Mouse (Mus musculus) limb, embryonic 11.5 days (tissue): Measurements from ENCODE around the gene S100a2. TPM values are rescaled to one million over a fixed set of nuclear protein-coding genes. Genes with fewer than 3 reads are reported as not detected.

Experiments used
- ATAC-seq: fragments of 200-750 bp; cut with Nextera tagmentation; 2 replicates; pipeline ENCODE4 v1.8.0; 2017; ENCODE audit warnings: low read depth; ENCODE audit not compliant: insufficient number of reproducible peaks, low FRiP score, low TSS enrichment
- DNase-seq: peaks from one replicate; pipeline ENCODE4 v3.0.0-alpha.2; 2015; ENCODE audit warnings: low spot score
- H3K27ac ChIP-seq: fragments of 300-500 bp; sonication (generic); replicated peaks from 2 replicates; pipeline ENCODE4 v1.5.1; 2014; ENCODE audit warnings: low read depth, mild to moderate bottlenecking, low read length
- H3K27me3 ChIP-seq: fragments of 300-500 bp; sonication (generic); 2 replicates; pipeline ENCODE4 v1.6.1; 2014; ENCODE audit warnings: mild to moderate bottlenecking, low read length, mixed read lengths; ENCODE audit not compliant: control insufficient read depth, insufficient read depth
- H3K36me3 ChIP-seq: fragments of 300-500 bp; sonication (generic); 2 replicates; pipeline ENCODE4 v1.6.1; 2014; ENCODE audit warnings: mild to moderate bottlenecking, low read length, moderate library complexity, mixed read lengths; ENCODE audit not compliant: control insufficient read depth, insufficient read depth
- H3K4me1 ChIP-seq: fragments of 300-500 bp; sonication (generic); 2 replicates; pipeline ENCODE4 v1.6.1; 2014; ENCODE audit warnings: low read length, mixed read lengths; ENCODE audit not compliant: control insufficient read depth, insufficient read depth
- H3K4me2 ChIP-seq: fragments of 300-500 bp; sonication (generic); 2 replicates; pipeline ENCODE4 v1.6.1; 2014; ENCODE audit warnings: low read depth, mild to moderate bottlenecking, moderate library complexity; ENCODE audit not compliant: severe bottlenecking
- H3K4me3 ChIP-seq: fragments of 300-500 bp; sonication (generic); 2 replicates; pipeline ENCODE4 v1.5.1; 2014; ENCODE audit warnings: low read depth, low read length
- H3K9ac ChIP-seq: fragments of 300-500 bp; sonication (generic); 2 replicates; pipeline ENCODE4 v1.6.1; 2014; ENCODE audit warnings: mild to moderate bottlenecking, low read length
- H3K9me3 ChIP-seq: fragments of 300-500 bp; sonication (generic); 2 replicates; pipeline ENCODE4 v1.6.1; 2016; ENCODE audit warnings: low read length; ENCODE audit not compliant: control insufficient read depth
- WGBS: fragments of 180-500 bp; shearing (Covaris S2); extraction: QIAGEN DNeasy Blood & Tissue Kit; methylation state at CpG from one replicate; pipeline ENCODE4 v1.1.7; 2014; 5-methylcytosine and 5-hydroxymethylcytosine counted together
- polyA plus RNA-seq: library from polyadenylated mRNA; unstranded; fragments of >200 nt; fragmentation: Nextera tagmentation; extraction: Ambion mirVana; gene quantifications from 2 replicates; pipeline ENCODE4 v1.2.1, GENCODE M21; 2014

Gene S100a2
- polyA plus RNA-seq, 1 experiment from 2014 or later = not detected

- H3K4me1 ChIP-seq = no peaks in the 10 kb centered on the region
- WGBS = 85% methylated on average over 7 of the region's 7 CpGs
- H3K4me3 ChIP-seq = no peak overlapping the region
- no peak overlapping the region for H3K9ac ChIP-seq
- no peak for ATAC-seq
- H3K4me2 ChIP-seq = no peak overlapping the region
- H3K9me3 ChIP-seq = no peaks in the 10 kb centered on the region
- H3K27me3 ChIP-seq = no peaks in the 10 kb centered on the region
- no peak for DNase-seq
- H3K36me3 ChIP-seq = no peaks in the 10 kb centered on the region
- H3K27ac ChIP-seq = no peak overlapping the region
These were observed 50.9 kb downstream of the S100a2 start for GRCm38 (mm10) chr3:90640981-90641380.

Other genes starting within 250 kb of the S100a2 start
- 24.0 and 28.7 TPM in 2 replicates for gene Slc27a3, start 200.3 kb upstream of the S100a2 start, polyA plus RNA-seq
- gene Ints3, start 156.6 kb upstream of the S100a2 start, polyA plus RNA-seq = 47.2 and 56.7 TPM in 2 replicates
- gene Npr1, start 124.4 kb upstream of the S100a2 start, polyA plus RNA-seq = 2.0 and 2.3 TPM in 2 replicates
- gene Ilf2, start 114.1 kb upstream of the S100a2 start, polyA plus RNA-seq = 377 and 385 TPM in 2 replicates
- gene Snapin, start 99.2 kb upstream of the S100a2 start, polyA plus RNA-seq = 60.5 and 63.6 TPM in 2 replicates
- 125 and 129 TPM in 2 replicates for gene Chtop, start 80.7 kb upstream of the S100a2 start, polyA plus RNA-seq
- gene S100a1, start 75.9 kb upstream of the S100a2 start, polyA plus RNA-seq = 4.6 and 7.3 TPM in 2 replicates
- gene S100a13, start 75.8 kb upstream of the S100a2 start, polyA plus RNA-seq = 11.8 and 12.6 TPM in 2 replicates
- gene S100a14, start 63.4 kb upstream of the S100a2 start, polyA plus RNA-seq = not detected in 2 replicates
- 36.6 and 42.1 TPM in 2 replicates for gene S100a16, start 53.0 kb upstream of the S100a2 start, polyA plus RNA-seq
- gene S100a3, start 29.7 kb upstream of the S100a2 start, polyA plus RNA-seq = 0.43 TPM in 1 of 2 replicates, not detected in the other
- gene Gm42674, start 11.7 kb downstream of the S100a2 start, polyA plus RNA-seq = not detected in 2 replicates
- 0.72 and 1.0 TPM in 2 replicates for gene S100a4, start 13.5 kb downstream of the S100a2 start, polyA plus RNA-seq
- not detected in 2 replicates for gene S100a5, start 18.3 kb downstream of the S100a2 start, polyA plus RNA-seq
- 14.5 and 17.5 TPM in 2 replicates for gene S100a6, start 22.6 kb downstream of the S100a2 start, polyA plus RNA-seq
- not detected in 2 replicates for gene S100a7a, start 63.8 kb downstream of the S100a2 start, polyA plus RNA-seq
- 3.7 TPM in 2 replicates for gene S100a8, start 78.7 kb downstream of the S100a2 start, polyA plus RNA-seq
- 1.5 and 2.3 TPM in 2 replicates for gene S100a9, start 105.5 kb downstream of the S100a2 start, polyA plus RNA-seq
- not detected in 2 replicates for gene Pglyrp4, start 136.7 kb downstream of the S100a2 start, polyA plus RNA-seq
- gene Gm5849, start 187.6 kb downstream of the S100a2 start, polyA plus RNA-seq = not detected in 2 replicates